Mouse (Mus musculus): ENCODE measurements around the gene Pdik1l. TPM values are rescaled to one million over a fixed set of nuclear protein-coding genes. Genes with fewer than 3 reads are reported as not detected.
A peak's percentile ranks its signal among the peaks of the same experiment; 100 is the strongest.

Pdik1l gene
- total and polyA plus RNA-seq, 2 experiments from 2014 or later = 28.9 to 43.8 TPM

DNA sequence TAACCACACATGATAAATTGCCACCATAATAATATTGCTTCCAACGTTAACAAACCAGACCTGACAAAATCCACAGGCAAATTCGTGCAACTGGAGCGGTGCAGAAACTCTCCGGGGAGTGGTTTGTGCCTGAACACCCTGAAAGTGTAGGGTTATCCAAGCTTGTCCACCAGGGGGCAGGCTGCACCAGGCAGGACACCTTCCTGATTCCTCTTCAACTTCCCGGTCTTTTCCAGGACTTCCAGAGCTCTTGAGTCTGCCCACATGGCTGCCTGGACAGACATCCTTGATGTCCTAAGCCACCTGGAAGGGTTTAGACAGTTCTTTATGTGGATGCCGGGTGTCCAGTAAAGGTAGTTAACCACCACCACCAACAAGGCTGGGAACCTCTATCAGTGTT is 24.5 kb downstream of the Pdik1l start:
- no peak overlapping the region for H3K4me3 ChIP-seq (ENCODE audit: low read depth, low read length)
- 41% methylated on average over 6 of the region's 6 CpGs for WGBS
- no peaks in the 10 kb centered on the region for H3K4me1 ChIP-seq (ENCODE audit: insufficient read depth)
- no peak overlapping the region for H3K9ac ChIP-seq
- no peak for DNase-seq
- no peak for ATAC-seq
- H3K4me2 ChIP-seq (ENCODE audit: low read depth) = no peak overlapping the region
- H3K36me3 ChIP-seq (ENCODE audit: insufficient read depth) = no peaks in the 10 kb centered on the region
- no peaks in the 10 kb centered on the region for H3K9me3 ChIP-seq (ENCODE audit: low read length)
- peak; percentile 66 for TF ChIP-seq CTCF (IDR thresholded peaks at IDR 0.05; ENCODE audit: low read depth)
- no peak overlapping the region for H3K27ac ChIP-seq (ENCODE audit: low read depth, low read length)
- no peaks in the 10 kb centered on the region for H3K27me3 ChIP-seq (ENCODE audit: insufficient read depth, low read length)

- ATAC-seq (no peak), DNase-seq (no peak)
- Histone ChIP-seq H3K4me1 (ENCODE audit: insufficient read depth) (no peaks in the 10 kb centered on the region), H3K4me2 (ENCODE audit: low read depth) (no peak overlapping the region), H3K4me3 (ENCODE audit: low read depth, low read length) (no peak overlapping the region), H3K36me3 (ENCODE audit: insufficient read depth) (no peaks in the 10 kb centered on the region), H3K9ac (no peak overlapping the region), H3K27me3 (ENCODE audit: insufficient read depth, low read length) (peaks cover 9% of the 10 kb centered on the region), H3K9me3 (ENCODE audit: low read length) (no peaks in the 10 kb centered on the region), H3K27ac (ENCODE audit: low read depth, low read length) (no peak overlapping the region)
- TF ChIP-seq CTCF (IDR thresholded peaks at IDR 0.05; ENCODE audit: low read depth) = no peak
- 61% methylated on average over 11 of the region's 11 CpGs for WGBS
Measured at GRCm38 (mm10) chr4:134258354-134258753, 29.3 kb downstream of the Pdik1l start.

DNA sequence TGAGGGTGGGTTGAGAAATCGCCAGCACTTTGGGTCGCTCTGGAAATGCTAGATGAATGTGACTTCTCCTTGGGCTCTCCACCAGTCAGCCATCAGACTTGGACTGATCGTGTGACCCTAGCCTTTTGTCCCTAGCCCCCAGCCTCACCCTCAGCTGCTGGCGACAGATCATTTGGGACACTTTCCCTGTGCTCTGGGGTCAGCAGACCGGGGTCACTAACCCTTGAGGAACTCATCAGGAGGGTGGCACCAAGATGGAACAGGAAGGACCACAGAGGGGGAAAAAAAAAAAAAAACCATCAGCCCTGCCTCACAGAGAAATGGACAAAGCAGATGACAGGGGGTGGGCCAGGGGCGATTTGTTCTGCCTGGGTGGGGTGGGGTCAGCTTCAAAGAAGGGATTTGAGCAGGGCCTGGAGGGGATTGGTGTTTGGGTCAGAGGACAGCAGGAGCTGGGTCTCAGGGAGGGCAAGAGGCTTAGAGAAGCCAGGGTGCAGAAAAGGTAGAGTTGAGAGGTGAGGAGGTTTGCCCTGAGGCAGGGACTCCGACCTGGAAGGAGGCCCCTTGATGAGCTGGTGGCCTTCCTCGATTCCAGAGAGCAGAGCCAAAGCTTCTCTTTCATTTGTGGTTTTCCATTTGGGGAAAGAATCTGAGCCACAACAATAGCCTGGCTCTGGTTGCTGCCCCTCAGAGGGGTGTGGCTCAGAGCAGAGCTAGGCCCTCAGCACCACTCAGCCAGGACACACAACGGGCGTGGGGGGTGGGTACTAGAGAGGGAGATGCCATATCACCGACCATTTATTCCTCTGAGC is 30.3 kb downstream of the Pdik1l start:
- no peak for ATAC-seq
- Histone ChIP-seq H3K27me3 (ENCODE audit: insufficient read depth, low read length) (peaks cover 18% of the 10 kb centered on the region), H3K36me3 (ENCODE audit: insufficient read depth) (no peaks in the 10 kb centered on the region), H3K9me3 (ENCODE audit: low read length) (no peaks in the 10 kb centered on the region), H3K4me1 (ENCODE audit: insufficient read depth) (no peaks in the 10 kb centered on the region), H3K9ac (no peak overlapping the region), H3K4me3 (ENCODE audit: low read depth, low read length) (no peak overlapping the region), H3K27ac (ENCODE audit: low read depth, low read length) (no peak overlapping the region), H3K4me2 (ENCODE audit: low read depth) (no peak overlapping the region)
- no peak for TF ChIP-seq CTCF (IDR thresholded peaks at IDR 0.05; ENCODE audit: low read depth)
- no peak for DNase-seq
- 19% methylated on average over 11 of the region's 11 CpGs for WGBS

- Histone ChIP-seq H3K27me3 (ENCODE audit: insufficient read depth, low read length) (peaks cover 22% of the 10 kb centered on the region), H3K9me3 (ENCODE audit: low read length) (no peaks in the 10 kb centered on the region), H3K4me3 (ENCODE audit: low read depth, low read length) (no peak overlapping the region), H3K27ac (ENCODE audit: low read depth, low read length) (no peak overlapping the region), H3K4me1 (ENCODE audit: insufficient read depth) (0 out of 2 replicates have a peak, but pooled peaks cover 4% of the 10 kb centered on the region), H3K9ac (no peak overlapping the region), H3K4me2 (ENCODE audit: low read depth) (no peak overlapping the region), H3K36me3 (ENCODE audit: insufficient read depth) (no peaks in the 10 kb centered on the region)
- TF ChIP-seq CTCF (IDR thresholded peaks at IDR 0.05; ENCODE audit: low read depth) = no peak
- no peak for DNase-seq
- no peak for ATAC-seq
- 21% methylated on average over 19 of the region's 19 CpGs for WGBS
Measured at GRCm38 (mm10) chr4:134256407-134257197, 31.1 kb downstream of the Pdik1l start.

- H3K27ac ChIP-seq (ENCODE audit: low read depth, low read length) = no peak overlapping the region
Measured at GRCm38 (mm10) chr4:134255854-134256253, 31.8 kb downstream of the Pdik1l start.

DNA sequence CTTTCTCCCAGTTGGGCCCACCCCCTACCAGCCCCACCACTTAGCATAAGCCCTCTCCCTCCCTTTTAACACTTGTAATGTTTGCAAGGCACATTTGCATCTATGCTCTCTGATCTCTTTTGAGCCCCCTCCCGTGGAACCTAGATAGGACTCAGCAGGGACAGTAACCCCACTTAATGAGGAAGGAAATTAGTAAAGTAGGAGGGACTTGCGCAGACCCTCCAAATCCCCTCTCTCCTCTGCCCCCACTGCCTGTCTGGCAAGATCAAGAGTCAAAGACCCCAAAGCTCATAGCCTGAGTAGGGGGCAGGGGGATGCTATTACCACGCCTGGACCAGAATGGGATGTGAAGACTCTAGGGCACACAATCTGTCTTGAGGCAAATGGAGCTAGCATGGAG is 32.9 kb downstream of the Pdik1l start:
- H3K9me3 ChIP-seq (ENCODE audit: low read length) = no peaks in the 10 kb centered on the region
- DNase-seq = no peak
- H3K36me3 ChIP-seq (ENCODE audit: insufficient read depth) = no peaks in the 10 kb centered on the region
- H3K9ac ChIP-seq = no peak overlapping the region
- ATAC-seq = no peak
- no peak overlapping the region for H3K4me2 ChIP-seq (ENCODE audit: low read depth)
- H3K4me3 ChIP-seq (ENCODE audit: low read depth, low read length) = no peak overlapping the region
- 0 out of 2 replicates have a peak, but pooled peaks cover 4% of the 10 kb centered on the region for H3K4me1 ChIP-seq (ENCODE audit: insufficient read depth)
- no peak for TF ChIP-seq CTCF (IDR thresholded peaks at IDR 0.05; ENCODE audit: low read depth)
- WGBS = 23% methylated on average over 3 of the region's 3 CpGs
- no peak overlapping the region for H3K27ac ChIP-seq (ENCODE audit: low read depth, low read length)
- peaks cover 32% of the 10 kb centered on the region for H3K27me3 ChIP-seq (ENCODE audit: insufficient read depth, low read length)

More at GRCm38 (mm10) chr4:134255854-134256253, 31.8 kb downstream of the Pdik1l start:
- Histone ChIP-seq H3K4me1 (ENCODE audit: insufficient read depth) (0 out of 2 replicates have a peak, but pooled peaks cover 4% of the 10 kb centered on the region), H3K9ac (no peak overlapping the region), H3K4me3 (ENCODE audit: low read depth, low read length) (no peak overlapping the region), H3K27me3 (ENCODE audit: insufficient read depth, low read length) (peaks cover 22% of the 10 kb centered on the region), H3K36me3 (ENCODE audit: insufficient read depth) (no peaks in the 10 kb centered on the region), H3K9me3 (ENCODE audit: low read length) (no peaks in the 10 kb centered on the region), H3K4me2 (ENCODE audit: low read depth) (no peak overlapping the region)
- DNase-seq (no peak), ATAC-seq (no peak)
- TF ChIP-seq CTCF (IDR thresholded peaks at IDR 0.05; ENCODE audit: low read depth) = no peak
- 30% methylated on average over 4 of the region's 4 CpGs for WGBS
